Mouse (Mus musculus) heart, embryonic 12.5 days (tissue): ENCODE measurements at regions not wholly inside any gene's neighbourhood (a gene's known extent, or its start where the extent isn't known, plus 50 kb on each side); places are given as distances from the start of the nearest gene placed in this dataset.

Source experiments
- ATAC-seq: fragments of 200-750 bp; cut with Nextera tagmentation; 2 replicates; pipeline ENCODE4 v1.8.0; 2017; ENCODE audit warnings: moderate TSS enrichment, moderate library complexity; ENCODE audit not compliant: insufficient number of reproducible peaks, low FRiP score
- H3K27ac ChIP-seq: fragments of 300-500 bp; sonication (generic); 2 replicates; pipeline ENCODE4 v1.5.1; 2016; ENCODE audit warnings: mild to moderate bottlenecking, moderate library complexity; ENCODE audit not compliant: poor library complexity, severe bottlenecking
- H3K27me3 ChIP-seq: fragments of 300-500 bp; sonication (generic); replicated peaks from 2 replicates; pipeline ENCODE4 v1.6.1; 2016; ENCODE audit warnings: mild to moderate bottlenecking, moderate library complexity
- H3K36me3 ChIP-seq: fragments of 300-500 bp; sonication (generic); 2 replicates; pipeline ENCODE4 v1.6.1; 2016; ENCODE audit warnings: mild to moderate bottlenecking, moderate library complexity
- H3K4me1 ChIP-seq: fragments of 300-500 bp; sonication (generic); replicated peaks from 2 replicates; pipeline ENCODE4 v1.6.1; 2016; ENCODE audit warnings: mild to moderate bottlenecking
- H3K4me2 ChIP-seq: fragments of 300-500 bp; sonication (generic); 2 replicates; pipeline ENCODE4 v1.6.1; 2016; ENCODE audit warnings: mild to moderate bottlenecking, moderate library complexity
- H3K4me3 ChIP-seq: fragments of 300-500 bp; sonication (generic); 2 replicates; pipeline ENCODE4 v1.5.1; 2016; ENCODE audit warnings: mild to moderate bottlenecking
- H3K9ac ChIP-seq: fragments of 300-500 bp; sonication (generic); 2 replicates; pipeline ENCODE4 v1.6.1; 2016; ENCODE audit warnings: mild to moderate bottlenecking, moderate library complexity
- H3K9me3 ChIP-seq: fragments of 300-500 bp; sonication (generic); replicated peaks from 2 replicates; pipeline ENCODE4 v1.6.1; 2016; ENCODE audit warnings: mild to moderate bottlenecking, moderate library complexity
- WGBS: fragments of 180-500 bp; shearing (Covaris S2); methylation state at CpG from one replicate; pipeline ENCODE4 v1.1.7; 2016; 5-methylcytosine and 5-hydroxymethylcytosine counted together

- WGBS, result 83% methylated on average over 3 of the region's 3 CpGs
- H3K27ac ChIP-seq, result no peak overlapping the region
- H3K4me2 ChIP-seq, result no peak overlapping the region
- no peak overlapping the region for H3K4me3 ChIP-seq
- no peak for ATAC-seq
- no peaks in the 10 kb centered on the region for H3K4me1 ChIP-seq
- H3K9me3 ChIP-seq, result no peaks in the 10 kb centered on the region; the same call in 1 of the 2 replicates
- H3K36me3 ChIP-seq, result no peaks in the 10 kb centered on the region
- no peaks in the 10 kb centered on the region for H3K27me3 ChIP-seq
- H3K9ac ChIP-seq, result no peak overlapping the region
These were observed 225.0 kb downstream of the Agtpbp1 start for GRCm38 (mm10) chr13:59360026-59360425.

GRCm38 (mm10) chr13:59358421-59358820, 226.6 kb downstream of the Agtpbp1 start:
- H3K4me1 ChIP-seq, result no peaks in the 10 kb centered on the region
- no peaks in the 10 kb centered on the region for H3K27me3 ChIP-seq
- H3K36me3 ChIP-seq, result no peaks in the 10 kb centered on the region
- no peak overlapping the region for H3K27ac ChIP-seq
- no peak overlapping the region for H3K4me3 ChIP-seq
- no peaks in the 10 kb centered on the region; the same call in 1 of the 2 replicates for H3K9me3 ChIP-seq
- no peak for ATAC-seq
- WGBS, result 68% methylated on average over 3 of the region's 3 CpGs
- no peak overlapping the region for H3K9ac ChIP-seq
- H3K4me2 ChIP-seq, result no peak overlapping the region

GRCm38 (mm10) chr13:59351461-59351860, 233.6 kb downstream of the Agtpbp1 start:
- no peaks in the 10 kb centered on the region for H3K4me1 ChIP-seq
- H3K36me3 ChIP-seq, result no peaks in the 10 kb centered on the region
- no peak overlapping the region for H3K9ac ChIP-seq
- WGBS, result 62% methylated on average over 6 of the region's 6 CpGs
- no peak for ATAC-seq
- H3K9me3 ChIP-seq, result peaks cover 6% of the 10 kb centered on the region; the same call in 1 of the 2 replicates
- H3K27me3 ChIP-seq, result no peaks in the 10 kb centered on the region
- no peak overlapping the region for H3K4me2 ChIP-seq
- H3K27ac ChIP-seq, result no peak overlapping the region
- H3K4me3 ChIP-seq, result no peak overlapping the region

GRCm38 (mm10) chr13:59350613-59351150, 234.3 kb downstream of the Agtpbp1 start:
- H3K9me3 ChIP-seq, result peaks cover 6% of the 10 kb centered on the region; the same call in 1 of the 2 replicates

GRCm38 (mm10) chr13:59348510-59348909, 236.5 kb downstream of the Agtpbp1 start:
- H3K9me3 ChIP-seq, result peaks cover 6% of the 10 kb centered on the region; the same call in 1 of the 2 replicates
- H3K27me3 ChIP-seq, result no peaks in the 10 kb centered on the region
- H3K27ac ChIP-seq, result no peak overlapping the region
- H3K36me3 ChIP-seq, result no peaks in the 10 kb centered on the region
- H3K9ac ChIP-seq, result no peak overlapping the region
- H3K4me1 ChIP-seq, result no peaks in the 10 kb centered on the region
- H3K4me2 ChIP-seq, result no peak overlapping the region
- ATAC-seq, result no peak
- H3K4me3 ChIP-seq, result no peak overlapping the region

More at GRCm38 (mm10) chr13:59350613-59351150, 234.3 kb downstream of the Agtpbp1 start:
- no peak overlapping the region for H3K27ac ChIP-seq
- no peak overlapping the region for H3K4me3 ChIP-seq
- no peaks in the 10 kb centered on the region for H3K36me3 ChIP-seq
- WGBS, result 69% methylated on average over 7 of the region's 7 CpGs
- no peaks in the 10 kb centered on the region for H3K27me3 ChIP-seq
- H3K4me1 ChIP-seq, result no peaks in the 10 kb centered on the region
- H3K4me2 ChIP-seq, result no peak overlapping the region
- ATAC-seq, result no peak
- no peak overlapping the region for H3K9ac ChIP-seq

- ATAC-seq, result no peak
- 75% methylated on average over 13 of the region's 13 CpGs for WGBS
- Histone ChIP-seq H3K4me3 (no peak overlapping the region), H3K9me3 (no peaks in the 10 kb centered on the region), H3K27me3 (no peaks in the 10 kb centered on the region), H3K36me3 (no peaks in the 10 kb centered on the region), H3K9ac (no peak overlapping the region), H3K27ac (no peak overlapping the region), H3K4me1 (no peaks in the 10 kb centered on the region), H3K4me2 (no peak overlapping the region)
These were observed 243.2 kb downstream of the Agtpbp1 start for GRCm38 (mm10) chr13:59341871-59342270.

- Histone ChIP-seq H3K27ac (no peak overlapping the region), H3K9me3 (no peaks in the 10 kb centered on the region), H3K27me3 (no peaks in the 10 kb centered on the region), H3K36me3 (no peaks in the 10 kb centered on the region), H3K9ac (no peak overlapping the region), H3K4me3 (no peak overlapping the region), H3K4me2 (no peak overlapping the region), H3K4me1 (no peaks in the 10 kb centered on the region)
- ATAC-seq, result no peak
- WGBS, result 82% methylated on average over 9 of the region's 9 CpGs
These were observed 246.6 kb downstream of the Agtpbp1 start for GRCm38 (mm10) chr13:59338436-59338835.

GRCm38 (mm10) chr13:59323933-59324332, 261.1 kb downstream of the Agtpbp1 start:
- H3K4me3 ChIP-seq, result no peak overlapping the region
- H3K36me3 ChIP-seq, result no peaks in the 10 kb centered on the region
- 78% methylated on average over 3 of the region's 3 CpGs for WGBS
- H3K9ac ChIP-seq, result no peak overlapping the region
- H3K4me1 ChIP-seq, result no peaks in the 10 kb centered on the region
- no peak overlapping the region for H3K27ac ChIP-seq
- ATAC-seq, result no peak
- H3K4me2 ChIP-seq, result no peak overlapping the region
- H3K27me3 ChIP-seq, result no peaks in the 10 kb centered on the region
- no peaks in the 10 kb centered on the region for H3K9me3 ChIP-seq

- Histone ChIP-seq H3K4me1 (no peaks in the 10 kb centered on the region), H3K27me3 (no peaks in the 10 kb centered on the region), H3K36me3 (no peaks in the 10 kb centered on the region), H3K27ac (no peak overlapping the region), H3K4me3 (no peak overlapping the region), H3K9me3 (no peaks in the 10 kb centered on the region), H3K9ac (no peak overlapping the region), H3K4me2 (no peak overlapping the region)
- WGBS, result 33% methylated on average over 5 of the region's 5 CpGs
- no peak for ATAC-seq
These were observed 261.6 kb downstream of the Agtpbp1 start for GRCm38 (mm10) chr13:59323441-59323840.

GRCm38 (mm10) chr13:59320261-59320660, 264.8 kb downstream of the Agtpbp1 start:
- H3K27me3 ChIP-seq, result no peaks in the 10 kb centered on the region
- H3K4me2 ChIP-seq, result no peak overlapping the region
- no peak overlapping the region for H3K9ac ChIP-seq
- no peaks in the 10 kb centered on the region for H3K36me3 ChIP-seq
- H3K27ac ChIP-seq, result no peak overlapping the region
- H3K4me1 ChIP-seq, result no peaks in the 10 kb centered on the region
- H3K9me3 ChIP-seq, result no peaks in the 10 kb centered on the region
- no peak overlapping the region for H3K4me3 ChIP-seq
- ATAC-seq, result no peak
- 69% methylated on average over 5 of the region's 5 CpGs for WGBS

GRCm38 (mm10) chr13:59317458-59318005, 267.5 kb downstream of the Agtpbp1 start:
- ATAC-seq, result no peak
- WGBS, result 65% methylated on average over 16 of the region's 16 CpGs
- Histone ChIP-seq H3K4me1 (no peaks in the 10 kb centered on the region), H3K27ac (no peak overlapping the region), H3K4me2 (no peak overlapping the region), H3K9me3 (no peaks in the 10 kb centered on the region; the same call in 1 of the 2 replicates), H3K36me3 (no peaks in the 10 kb centered on the region), H3K9ac (no peak overlapping the region), H3K4me3 (no peak overlapping the region), H3K27me3 (no peaks in the 10 kb centered on the region)

- Histone ChIP-seq H3K27ac (no peak overlapping the region), H3K9me3 (no peaks in the 10 kb centered on the region; the same call in 1 of the 2 replicates), H3K4me2 (no peak overlapping the region), H3K27me3 (no peaks in the 10 kb centered on the region), H3K36me3 (no peaks in the 10 kb centered on the region), H3K4me3 (no peak overlapping the region), H3K9ac (no peak overlapping the region), H3K4me1 (no peaks in the 10 kb centered on the region)
- no peak for ATAC-seq
- WGBS, result 43% methylated on average over 3 of the region's 3 CpGs
These were observed 269.2 kb downstream of the Agtpbp1 start for GRCm38 (mm10) chr13:59315811-59316210.
